Mouse (Mus musculus): ENCODE data around the gene Pank4.

Pank4 gene

DNA sequence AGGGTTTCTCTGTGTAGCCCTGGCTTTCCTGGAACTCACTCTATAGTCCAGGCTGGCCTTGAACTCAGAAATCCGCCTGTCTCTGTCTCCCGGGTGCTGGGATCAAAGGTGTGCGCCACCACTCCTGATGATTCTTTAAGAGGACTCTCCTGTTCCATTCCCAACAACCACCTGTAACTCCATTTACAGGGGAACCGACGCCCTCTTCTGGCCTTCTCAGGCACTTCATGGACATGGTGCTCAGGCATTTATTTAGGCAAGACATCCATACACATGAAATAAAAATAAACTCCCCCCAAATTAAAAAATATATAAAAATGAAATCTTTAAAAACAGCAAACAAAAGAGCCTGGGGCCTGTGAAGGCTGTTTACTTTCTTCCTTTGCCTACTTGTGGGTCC lies 3.2 kb downstream of the Pank4 start:
- DNase-seq (ENCODE audit: low read depth, low spot score), result no peak

DNA sequence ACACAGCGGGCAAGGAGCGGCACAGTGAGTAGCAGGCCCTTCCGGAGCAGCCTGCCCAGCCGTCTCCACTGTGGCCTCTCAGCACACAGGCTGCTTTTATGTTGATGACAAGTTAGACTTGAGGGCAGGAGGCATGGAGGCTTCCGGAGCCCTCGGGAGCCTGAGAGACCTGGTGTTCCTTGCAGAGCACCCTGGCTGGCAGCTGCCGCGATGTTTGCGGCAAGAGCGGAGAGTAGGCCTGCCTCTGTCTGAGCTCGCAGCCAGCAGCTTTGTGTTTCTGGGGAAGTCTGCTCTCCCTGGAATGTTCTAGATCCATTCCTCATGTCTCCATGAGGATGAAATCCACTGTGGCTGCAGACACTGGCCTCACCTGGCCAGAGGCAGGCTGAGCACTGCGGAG lies 8.6 kb downstream of the Pank4 start:
- DNase-seq (ENCODE audit: low read depth, low spot score), result no peak

DNA sequence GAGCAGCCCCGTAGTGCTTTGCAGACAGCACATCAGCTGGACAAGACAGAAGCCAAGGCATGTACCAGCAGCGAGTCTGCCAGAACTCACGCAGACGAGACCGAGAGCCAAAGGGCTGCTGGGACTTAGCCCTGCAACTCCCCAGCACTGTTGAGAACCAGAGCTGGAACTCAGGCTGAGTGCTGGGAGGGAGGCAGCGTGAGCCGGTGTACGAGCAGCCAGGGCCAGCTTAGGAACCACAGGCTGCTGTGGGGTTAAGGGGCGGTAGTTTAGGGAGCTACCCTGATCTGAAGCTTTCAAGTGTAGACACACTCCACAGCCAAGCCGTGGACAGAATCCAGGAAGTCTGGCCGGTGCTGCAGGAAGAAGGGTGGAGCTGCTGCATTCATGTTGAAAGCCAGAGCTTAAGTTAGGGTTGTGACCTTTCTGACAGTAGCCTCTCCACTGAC lies 10.3 kb downstream of the Pank4 start:
- no peak for DNase-seq (ENCODE audit: low read depth, low spot score)

DNA sequence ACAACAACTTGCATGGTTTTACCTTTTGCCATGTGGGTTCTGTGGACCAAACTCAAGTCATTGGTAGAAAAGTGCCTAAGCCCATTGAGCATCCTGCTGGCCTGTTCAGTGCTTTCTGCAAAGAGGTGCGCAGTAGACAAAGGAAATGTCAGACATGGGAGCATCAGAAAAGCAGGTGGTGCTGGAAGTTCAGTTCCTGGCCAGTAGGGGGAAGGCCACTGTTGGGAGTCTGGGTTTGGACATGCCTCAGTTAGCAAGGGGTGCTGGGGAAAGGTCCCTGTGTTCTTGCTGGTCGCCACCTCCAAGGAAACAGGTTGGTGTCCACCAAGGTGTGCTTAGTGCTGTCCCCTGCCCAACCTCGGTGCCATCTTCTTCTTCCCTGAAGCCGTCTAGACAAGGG lies 16.2 kb downstream of the Pank4 start:
- DNase-seq (ENCODE audit: low read depth, low spot score), result no peak

DNA sequence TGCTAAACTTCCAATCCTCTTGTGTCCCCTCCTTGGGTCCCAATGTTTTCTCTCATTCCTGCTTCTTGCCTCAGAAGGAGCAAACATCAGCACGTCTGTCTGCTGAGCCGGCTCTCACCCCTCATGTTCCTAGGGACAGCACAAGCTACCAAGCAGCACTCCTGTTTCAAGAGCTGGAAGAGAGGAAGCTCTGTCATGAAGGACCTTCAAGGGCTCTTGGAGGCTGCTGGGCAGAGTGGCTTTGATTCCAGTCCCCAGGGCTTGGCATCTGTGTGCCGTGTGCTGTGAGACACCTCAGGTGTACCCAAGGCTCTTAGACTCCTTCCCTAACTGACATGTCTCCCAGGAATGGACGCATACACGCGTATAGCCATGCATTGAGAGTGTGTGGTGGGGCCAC lies 17.2 kb downstream of the Pank4 start:
- DNase-seq (ENCODE audit: low read depth, low spot score), result no peak

DNA sequence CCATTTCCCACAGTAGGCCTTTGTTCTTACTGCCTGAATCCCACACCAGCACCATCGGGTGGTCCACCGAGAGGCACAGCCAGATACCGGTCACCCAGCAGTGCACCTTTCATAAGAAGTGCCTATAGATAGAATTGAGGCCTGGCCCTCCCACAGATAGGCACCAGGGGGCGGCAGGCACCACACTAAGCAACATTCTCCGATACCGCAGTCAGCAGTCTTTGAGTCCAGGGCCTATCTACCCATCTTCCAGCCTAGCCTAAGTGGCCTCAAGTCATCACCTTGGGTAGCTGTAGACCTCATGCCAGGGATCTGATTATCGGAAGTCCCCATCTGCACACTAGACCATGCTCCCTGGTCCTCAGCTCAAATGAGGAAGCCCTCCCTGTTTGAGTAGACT lies 17.6 kb downstream of the Pank4 start:
- DNase-seq (ENCODE audit: low read depth, low spot score), result no peak

GRCm38 (mm10) chr4:154982247-154983120 lies 18.6 kb downstream of the Pank4 start:
- no peak for DNase-seq (ENCODE audit: low read depth, low spot score)

- DNase-seq (ENCODE audit: low read depth, low spot score), result no peak
Observed at GRCm38 (mm10) chr4:154983767-154984166, 19.8 kb downstream of the Pank4 start.

DNA sequence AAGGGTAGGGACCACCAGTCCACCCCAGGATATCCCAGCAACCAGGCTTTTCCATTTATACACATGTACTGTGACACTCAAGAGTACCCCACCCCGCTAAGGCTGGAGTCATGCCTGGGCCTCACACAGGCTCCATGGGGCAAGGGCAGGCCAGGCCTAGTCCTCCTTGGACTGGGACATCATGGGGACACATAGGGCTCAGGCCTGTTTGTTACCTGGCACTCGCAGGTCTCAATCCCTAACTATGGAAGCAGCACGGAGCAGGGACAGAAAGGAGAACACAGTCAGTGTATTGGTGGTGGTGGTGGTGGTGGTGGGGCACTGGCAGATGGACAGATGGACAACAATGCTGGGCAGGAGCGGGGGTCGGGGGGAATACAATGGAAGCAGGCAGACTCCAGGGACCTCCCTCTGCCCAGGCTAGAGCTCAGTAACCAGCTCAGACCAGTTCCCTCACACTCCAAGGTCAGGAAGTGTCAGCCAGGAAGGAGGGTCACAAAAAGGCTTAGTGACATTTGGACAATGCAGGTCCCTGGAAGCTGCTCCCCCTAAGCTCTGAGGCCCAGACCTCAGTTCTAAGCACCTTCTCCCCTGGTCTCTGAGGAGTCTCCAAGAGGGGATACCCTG lies 21.3 kb downstream of the Pank4 start:
- DNase-seq (ENCODE audit: low read depth, low spot score), result no peak

DNA sequence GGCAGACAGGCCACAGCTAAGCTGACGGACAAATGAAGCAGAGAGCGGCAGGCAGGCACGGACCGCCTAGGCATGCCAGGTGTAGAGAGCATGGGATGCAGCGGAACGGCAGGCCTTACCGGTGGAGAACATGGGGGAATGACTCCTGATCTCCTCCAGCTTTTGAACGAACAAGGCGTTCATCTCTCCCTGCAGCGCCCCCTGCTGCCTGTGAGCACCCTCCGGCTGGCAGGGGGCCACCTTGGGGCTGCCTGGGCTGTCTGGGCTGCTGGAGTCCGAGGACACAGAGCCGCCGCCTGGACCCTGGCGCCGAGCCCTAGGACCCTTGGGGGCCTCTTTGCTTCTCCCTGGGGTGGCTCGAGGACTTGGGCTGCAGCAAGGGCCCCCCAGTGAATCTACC lies 22.2 kb downstream of the Pank4 start:
- no peak for DNase-seq (ENCODE audit: low read depth, low spot score)

GRCm38 (mm10) chr4:154986750-154987149 lies 22.8 kb downstream of the Pank4 start:
- DNase-seq (ENCODE audit: low read depth, low spot score), result no peak

- no peak for DNase-seq (ENCODE audit: low read depth, low spot score)
Observed at GRCm38 (mm10) chr4:154994876-154995275, 31.0 kb downstream of the Pank4 start.

GRCm38 (mm10) chr4:154996572-154997154 lies 32.7 kb downstream of the Pank4 start:
- no peak for DNase-seq (ENCODE audit: low read depth, low spot score)

GRCm38 (mm10) chr4:154999379-154999778 lies 35.5 kb downstream of the Pank4 start:
- DNase-seq (ENCODE audit: low read depth, low spot score), result no peak

- DNase-seq (ENCODE audit: low read depth, low spot score), result no peak
Observed at GRCm38 (mm10) chr4:155005278-155005677, 41.4 kb downstream of the Pank4 start.

DNA sequence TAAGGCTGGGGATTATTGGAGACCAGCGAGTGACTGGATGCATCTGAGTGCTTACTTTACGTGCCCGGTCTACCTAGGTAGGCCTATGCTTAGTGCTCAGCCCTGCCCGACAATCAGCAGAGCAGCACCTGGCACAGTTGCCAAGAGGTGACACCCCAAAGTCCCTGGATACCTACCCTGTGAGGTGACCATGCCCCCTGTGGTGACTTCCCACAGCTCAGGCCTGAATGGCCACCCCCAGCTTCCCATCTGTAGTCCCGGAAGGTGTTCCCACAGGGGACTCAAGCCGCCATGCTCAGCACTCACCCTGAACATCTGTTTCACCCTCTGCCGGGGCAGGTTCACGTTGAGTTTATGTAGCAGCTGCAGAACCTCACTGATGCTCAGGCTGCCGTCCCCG lies 42.4 kb downstream of the Pank4 start:
- no peak for DNase-seq (ENCODE audit: low read depth, low spot score)

GRCm38 (mm10) chr4:155007641-155008040 lies 43.7 kb downstream of the Pank4 start:
- no peak for DNase-seq (ENCODE audit: low read depth, low spot score)

DNA sequence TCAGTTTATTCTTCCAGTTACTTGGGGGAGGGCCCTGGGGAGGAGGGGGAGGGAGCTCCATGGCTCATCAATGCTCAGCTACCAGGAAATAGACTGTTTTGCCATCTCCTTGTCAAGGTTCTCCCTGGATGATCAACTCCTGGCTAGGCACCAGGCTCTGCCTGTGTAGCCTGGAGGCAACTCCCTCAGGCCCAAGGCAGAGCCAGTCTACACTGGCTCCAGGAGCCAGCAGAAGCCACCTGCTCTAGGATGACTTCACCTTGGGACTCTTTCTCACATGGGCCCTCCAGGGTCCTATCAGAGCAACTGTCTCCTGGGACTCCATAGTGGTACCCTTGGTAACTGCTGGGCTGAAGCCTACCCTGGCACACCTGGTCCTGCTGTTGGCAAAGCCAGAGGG lies 44.2 kb downstream of the Pank4 start:
- no peak for DNase-seq (ENCODE audit: low read depth, low spot score)

GRCm38 (mm10) chr4:155009216-155009615 lies 45.3 kb downstream of the Pank4 start:
- DNase-seq (ENCODE audit: low read depth, low spot score), result no peak

DNA sequence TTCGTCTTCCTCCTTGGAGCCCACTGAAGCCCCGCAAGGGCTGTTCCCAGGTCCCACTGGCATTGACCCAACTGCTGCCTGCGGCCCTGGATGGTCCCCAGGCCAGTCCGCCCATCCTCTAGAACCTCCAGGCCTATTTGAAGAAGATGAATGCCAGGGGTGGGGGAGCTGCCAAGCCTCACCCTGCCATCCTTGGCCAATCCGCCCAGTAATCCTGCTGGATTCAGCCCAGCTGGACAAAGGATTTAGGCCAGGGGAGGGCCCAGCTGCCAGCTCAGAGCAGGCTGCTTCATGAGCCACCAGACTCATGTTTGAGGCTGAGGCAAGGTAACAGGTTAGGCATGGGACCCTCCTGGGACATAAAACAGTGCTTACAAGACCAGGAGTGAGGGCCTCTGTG lies 46.9 kb downstream of the Pank4 start:
- no peak for DNase-seq (ENCODE audit: low read depth, low spot score)

DNA sequence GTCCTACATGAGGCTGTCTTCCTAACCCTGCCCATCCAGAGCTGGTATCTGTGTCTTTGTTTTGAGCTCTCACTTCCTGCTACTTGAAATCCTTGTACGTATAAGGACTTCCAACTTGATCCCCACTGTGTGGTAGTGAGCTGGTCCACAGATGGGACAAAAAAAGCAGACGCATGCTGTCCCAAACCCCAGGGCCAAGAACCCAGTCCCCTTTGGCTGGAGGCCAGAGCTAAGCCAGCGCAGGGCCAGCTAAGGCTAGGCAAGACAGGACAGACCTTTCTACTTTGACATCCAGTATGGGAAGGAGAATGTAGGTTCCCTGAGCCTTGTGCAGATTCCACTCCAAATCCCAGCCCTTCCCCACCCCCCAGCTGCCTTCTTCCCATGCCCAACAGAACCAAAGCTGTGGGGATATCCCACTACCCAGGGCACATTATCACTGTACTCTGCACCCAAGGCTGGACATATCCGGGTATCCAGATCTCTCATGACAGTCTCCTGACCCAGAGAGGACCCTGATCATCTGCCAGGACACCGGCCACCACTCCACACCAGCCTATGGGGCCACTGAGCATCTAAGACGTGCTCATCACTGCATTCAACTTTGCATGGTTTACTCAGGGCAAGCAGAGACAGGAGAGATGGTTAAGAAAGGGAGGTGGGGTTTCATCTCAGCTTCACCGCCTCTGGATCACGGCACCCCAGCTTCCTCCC lies 47.5 kb downstream of the Pank4 start:
- DNase-seq (ENCODE audit: low read depth, low spot score), result no peak

- no peak for DNase-seq (ENCODE audit: low read depth, low spot score)
Observed at GRCm38 (mm10) chr4:155012115-155012514, 48.2 kb downstream of the Pank4 start.

Measured in c-Kit-negative CD71-positive TER-119-positive erythroid progenitor cells, embryonic 14.5 days (primary cell).